Mouse (Mus musculus) lung, postnatal 0 days (tissue): ENCODE measurements around the gene Ccr1l1.

Experiments
- CTCF ChIP-seq: IDR thresholded peaks from 2 replicates; pipeline ENCODE4 v1.5.1; 2016; ENCODE audit warnings: antibody characterized with exemption, mild to moderate bottlenecking
- EP300 ChIP-seq: IDR thresholded peaks from 2 replicates; pipeline ENCODE4 v1.6.1; 2016; ENCODE audit warnings: antibody characterized with exemption, mild to moderate bottlenecking, control low read depth

GRCm38 (mm10) chr9:123931761-123932700 lies 46.2 kb downstream of the Ccr1l1 start:
- no peak for TF ChIP-seq EP300
- TF ChIP-seq CTCF, result no peak
